Mouse (Mus musculus) small intestine, adult 2 months (tissue): Measurements from ENCODE around the gene Gm20715.
"Not testable (repeated sequence)": the region's sequence is repeated elsewhere in the genome, so short reads cannot be mapped to it uniquely, and the experiment has no call there.

Experiments
- CTCF ChIP-seq: fragments of 200-500 bp; IDR thresholded peaks from 2 replicates; pipeline ENCODE4 v1.5.1; 2012; ENCODE audit warnings: low read depth, mild to moderate bottlenecking, control low read depth, inconsistent platforms, low read length, moderate library complexity, mixed read lengths; ENCODE audit not compliant: insufficient replicate concordance, insufficient read length; ENCODE audit errors: extremely low read depth
- POLR2A ChIP-seq: fragments of 200-500 bp; IDR thresholded peaks from 2 replicates; pipeline ENCODE4 v1.6.1; 2012; ENCODE audit warnings: low read depth, mild to moderate bottlenecking, control low read depth, inconsistent platforms, low read length, moderate library complexity

GRCm38 (mm10) chr7:6477633-6478032, 67.6 kb downstream of the Gm20715 start:
- TF ChIP-seq CTCF, POLR2A: not testable (repeated sequence)
